Mouse (Mus musculus): ENCODE measurements around the gene Prim1. TPM values are rescaled to one million over a fixed set of nuclear protein-coding genes. Genes with fewer than 3 reads are reported as not detected.
"Not testable (repeated sequence)": the region's sequence is repeated elsewhere in the genome, so short reads cannot be mapped to it uniquely, and the experiment has no call there.

Prim1 gene
- polyA plus RNA-seq, 1 experiment from 2014 or later, result 107 TPM

GRCm38 (mm10) chr10:128058601-128059151 is 43.7 kb downstream of the Prim1 start, which contains the start of gene Ptges3:
Gene Ptges3, plus strand, starts transcription at chr10:128058954.
- H3K27ac ChIP-seq (ENCODE audit: low read depth, low read length), result peak within 1 kb of the TSS; percentile 91
- under 1% methylated on average over 66 of the region's 72 CpGs for WGBS
- H3K4me1 ChIP-seq (ENCODE audit: control insufficient read depth, insufficient read depth, low read length), result peaks cover 17% of the 10 kb centered on the region
- DNase-seq (ENCODE audit: low spot score, missing footprints) (peak; percentile 100), ATAC-seq (ENCODE audit: low FRiP score) (peak; percentile 92)
- peaks cover 2% of the 10 kb centered on the region for H3K36me3 ChIP-seq (ENCODE audit: control insufficient read depth, insufficient read depth, low read length)
- peak within 1 kb of the TSS; percentile 96 for H3K9ac ChIP-seq (ENCODE audit: low read length)
- H3K9me3 ChIP-seq (ENCODE audit: control insufficient read depth, low read length), result no peaks in the 10 kb centered on the region
- H3K27me3 ChIP-seq (ENCODE audit: control insufficient read depth, insufficient read depth, low read length), result no peaks in the 10 kb centered on the region
- H3K4me3 ChIP-seq (ENCODE audit: low read depth, low read length), result peak within 1 kb of the TSS; percentile 92
- H3K4me2 ChIP-seq, result peak within 1 kb of the TSS; percentile 81

DNA sequence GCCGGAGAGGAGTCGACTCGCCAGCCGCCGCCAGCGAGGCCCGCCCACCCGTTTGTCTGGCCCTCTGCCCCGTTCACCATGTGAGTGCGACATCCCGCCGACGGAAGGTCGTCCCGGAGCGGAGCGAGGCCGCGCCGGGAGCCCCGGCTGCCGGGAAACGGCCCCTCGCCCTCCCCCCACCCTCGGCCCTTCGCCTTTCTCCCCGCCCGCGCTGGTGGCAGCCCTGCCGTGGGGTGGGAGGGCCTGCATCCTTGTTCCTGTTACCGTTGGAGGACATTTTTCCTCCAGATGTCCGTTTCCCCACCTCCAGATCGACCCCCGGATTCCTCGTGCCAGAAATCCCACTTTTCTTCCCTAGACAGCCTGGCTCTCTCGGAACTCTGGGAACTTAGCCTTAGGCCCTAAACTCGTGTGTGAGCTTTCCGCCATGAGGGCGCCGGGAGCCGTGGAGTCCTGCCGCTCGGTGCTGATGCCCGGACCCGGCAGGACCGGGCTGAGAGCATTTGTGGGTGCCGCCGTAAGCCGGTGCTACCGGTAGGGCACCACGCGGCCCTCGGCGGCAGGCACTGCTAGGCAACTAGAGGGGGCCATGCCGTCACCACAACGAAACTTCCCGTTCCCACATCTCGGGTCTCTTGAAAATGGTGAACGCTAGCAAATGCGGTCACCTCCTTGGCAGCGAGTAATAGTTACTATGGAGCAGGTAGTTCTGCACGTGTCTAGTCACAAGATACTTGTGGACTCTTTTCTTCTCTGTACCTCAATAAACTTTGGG is 44.4 kb downstream of the Prim1 start:
- Histone ChIP-seq H3K4me2 (peak overlapping the region; percentile 81), H3K4me1 (ENCODE audit: control insufficient read depth, insufficient read depth, low read length) (peaks cover 17% of the 10 kb centered on the region), H3K9me3 (ENCODE audit: control insufficient read depth, low read length) (no peaks in the 10 kb centered on the region), H3K27ac (ENCODE audit: low read depth, low read length) (peak overlapping the region; percentile 91), H3K36me3 (ENCODE audit: control insufficient read depth, insufficient read depth, low read length) (peaks cover 5% of the 10 kb centered on the region), H3K9ac (ENCODE audit: low read length) (peak overlapping the region; percentile 96), H3K4me3 (ENCODE audit: low read depth, low read length) (peak overlapping the region; percentile 92), H3K27me3 (ENCODE audit: control insufficient read depth, insufficient read depth, low read length) (no peaks in the 10 kb centered on the region)
- DNase-seq (ENCODE audit: low spot score, missing footprints), result peak; percentile 96
- peak; percentile 76 for ATAC-seq (ENCODE audit: low FRiP score)
- WGBS, result under 1% methylated on average over 53 of the region's 62 CpGs

- H3K27me3 ChIP-seq (ENCODE audit: control insufficient read depth, insufficient read depth, low read length), result no peaks in the 10 kb centered on the region
- H3K36me3 ChIP-seq (ENCODE audit: control insufficient read depth, insufficient read depth, low read length), result peaks cover 5% of the 10 kb centered on the region
- peak overlapping the region; percentile 92 for H3K4me3 ChIP-seq (ENCODE audit: low read depth, low read length)
- peak overlapping the region; percentile 81 for H3K4me2 ChIP-seq
- H3K27ac ChIP-seq (ENCODE audit: low read depth, low read length), result no peak overlapping the region
- DNase-seq (ENCODE audit: low spot score, missing footprints) (no peak), ATAC-seq (ENCODE audit: low FRiP score) (no peak)
- no peaks in the 10 kb centered on the region for H3K9me3 ChIP-seq (ENCODE audit: control insufficient read depth, low read length)
- WGBS, result 89% methylated on average over 5 of the region's 5 CpGs
- peaks cover 17% of the 10 kb centered on the region for H3K4me1 ChIP-seq (ENCODE audit: control insufficient read depth, insufficient read depth, low read length)
- H3K9ac ChIP-seq (ENCODE audit: low read length), result peak overlapping the region; percentile 44
These were observed 46.1 kb downstream of the Prim1 start for GRCm38 (mm10) chr10:128061109-128061508.

GRCm38 (mm10) chr10:128062221-128062989 is 47.4 kb downstream of the Prim1 start:
- ATAC-seq (ENCODE audit: low FRiP score) (no peak), DNase-seq (ENCODE audit: low spot score, missing footprints) (no peak)
- Histone ChIP-seq H3K27ac (ENCODE audit: low read depth, low read length) (no peak overlapping the region), H3K4me2 (no peak overlapping the region), H3K27me3 (ENCODE audit: control insufficient read depth, insufficient read depth, low read length) (no peaks in the 10 kb centered on the region), H3K9ac (ENCODE audit: low read length) (no peak overlapping the region), H3K4me1 (ENCODE audit: control insufficient read depth, insufficient read depth, low read length) (peaks cover 17% of the 10 kb centered on the region), H3K9me3 (ENCODE audit: control insufficient read depth, low read length) (no peaks in the 10 kb centered on the region), H3K36me3 (ENCODE audit: control insufficient read depth, insufficient read depth, low read length) (peaks cover 5% of the 10 kb centered on the region), H3K4me3 (ENCODE audit: low read depth, low read length) (no peak overlapping the region)
- WGBS, result 90% methylated on average over 6 of the region's 6 CpGs

GRCm38 (mm10) chr10:128066072-128066471 is 51.1 kb downstream of the Prim1 start:
- Histone ChIP-seq H3K9me3 (ENCODE audit: control insufficient read depth, low read length) (no peaks in the 10 kb centered on the region), H3K9ac (ENCODE audit: low read length) (no peak overlapping the region), H3K4me1 (ENCODE audit: control insufficient read depth, insufficient read depth, low read length) (no peaks in the 10 kb centered on the region), H3K4me3 (ENCODE audit: low read depth, low read length) (no peak overlapping the region), H3K27ac (ENCODE audit: low read depth, low read length) (no peak overlapping the region), H3K4me2 (no peak overlapping the region), H3K36me3 (ENCODE audit: control insufficient read depth, insufficient read depth, low read length) (peaks cover 17% of the 10 kb centered on the region), H3K27me3 (ENCODE audit: control insufficient read depth, insufficient read depth, low read length) (no peaks in the 10 kb centered on the region)
- ATAC-seq (ENCODE audit: low FRiP score), result no peak
- DNase-seq (ENCODE audit: low spot score, missing footprints), result no peak
- WGBS, result 92% methylated on average over 5 of the region's 5 CpGs

- WGBS, result 94% methylated on average over 4 of the region's 4 CpGs
These were observed 54.2 kb downstream of the Prim1 start for GRCm38 (mm10) chr10:128069201-128069600.

DNA sequence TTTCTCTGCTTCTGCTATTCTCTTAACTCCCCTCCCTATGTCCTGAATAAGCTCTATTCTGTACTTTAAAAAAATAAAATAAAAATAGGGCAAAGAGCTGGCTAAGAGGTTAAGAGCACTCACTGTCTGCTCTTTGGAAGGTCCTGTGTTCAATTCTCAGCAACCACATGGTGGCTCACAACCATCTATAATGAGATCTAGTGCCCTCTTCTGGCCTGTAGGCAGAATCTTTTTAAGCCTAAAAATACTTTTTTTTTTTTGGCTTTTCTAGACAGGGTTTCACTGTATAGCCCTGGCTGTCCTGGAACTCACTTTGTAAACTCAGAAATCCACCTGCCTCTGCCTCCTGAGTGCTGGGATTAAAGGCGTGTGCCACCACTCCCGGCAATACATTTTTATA is 55.5 kb downstream of the Prim1 start:
- H3K4me2 ChIP-seq; H3K27me3 ChIP-seq (ENCODE audit: control insufficient read depth, insufficient read depth, low read length); H3K4me3 ChIP-seq (ENCODE audit: low read depth, low read length); ATAC-seq (ENCODE audit: low FRiP score); H3K9ac ChIP-seq (ENCODE audit: low read length); H3K4me1 ChIP-seq (ENCODE audit: control insufficient read depth, insufficient read depth, low read length); DNase-seq (ENCODE audit: low spot score, missing footprints); H3K9me3 ChIP-seq (ENCODE audit: control insufficient read depth, low read length); H3K27ac ChIP-seq (ENCODE audit: low read depth, low read length): not testable (repeated sequence)
- 93% methylated on average over 2 of the region's 2 CpGs for WGBS
- peaks cover 25% of the 10 kb centered on the region for H3K36me3 ChIP-seq (ENCODE audit: control insufficient read depth, insufficient read depth, low read length)

More at GRCm38 (mm10) chr10:128069201-128069600, 54.2 kb downstream of the Prim1 start:
- H3K27ac ChIP-seq (ENCODE audit: low read depth, low read length), result no peak overlapping the region
- no peaks in the 10 kb centered on the region for H3K27me3 ChIP-seq (ENCODE audit: control insufficient read depth, insufficient read depth, low read length)
- ATAC-seq (ENCODE audit: low FRiP score), result no peak
- no peak overlapping the region for H3K4me2 ChIP-seq
- H3K4me1 ChIP-seq (ENCODE audit: control insufficient read depth, insufficient read depth, low read length), result no peaks in the 10 kb centered on the region
- DNase-seq (ENCODE audit: low spot score, missing footprints), result no peak
- H3K9me3 ChIP-seq (ENCODE audit: control insufficient read depth, low read length), result no peaks in the 10 kb centered on the region
- no peak overlapping the region for H3K9ac ChIP-seq (ENCODE audit: low read length)
- H3K36me3 ChIP-seq (ENCODE audit: control insufficient read depth, insufficient read depth, low read length), result peaks cover 25% of the 10 kb centered on the region
- H3K4me3 ChIP-seq (ENCODE audit: low read depth, low read length), result no peak overlapping the region

GRCm38 (mm10) chr10:128078269-128078668 is 63.3 kb downstream of the Prim1 start:
- DNase-seq (ENCODE audit: low spot score, missing footprints); H3K27me3 ChIP-seq (ENCODE audit: control insufficient read depth, insufficient read depth, low read length); H3K27ac ChIP-seq (ENCODE audit: low read depth, low read length); H3K36me3 ChIP-seq (ENCODE audit: control insufficient read depth, insufficient read depth, low read length); ATAC-seq (ENCODE audit: low FRiP score); H3K4me1 ChIP-seq (ENCODE audit: control insufficient read depth, insufficient read depth, low read length); H3K9me3 ChIP-seq (ENCODE audit: control insufficient read depth, low read length); H3K4me2 ChIP-seq; H3K9ac ChIP-seq (ENCODE audit: low read length); H3K4me3 ChIP-seq (ENCODE audit: low read depth, low read length): not testable (repeated sequence)
- 82% methylated on average over 5 of the region's 5 CpGs for WGBS
